Mouse (Mus musculus): ENCODE data around the gene Tmem151b.

The Tmem151b gene

DNA sequence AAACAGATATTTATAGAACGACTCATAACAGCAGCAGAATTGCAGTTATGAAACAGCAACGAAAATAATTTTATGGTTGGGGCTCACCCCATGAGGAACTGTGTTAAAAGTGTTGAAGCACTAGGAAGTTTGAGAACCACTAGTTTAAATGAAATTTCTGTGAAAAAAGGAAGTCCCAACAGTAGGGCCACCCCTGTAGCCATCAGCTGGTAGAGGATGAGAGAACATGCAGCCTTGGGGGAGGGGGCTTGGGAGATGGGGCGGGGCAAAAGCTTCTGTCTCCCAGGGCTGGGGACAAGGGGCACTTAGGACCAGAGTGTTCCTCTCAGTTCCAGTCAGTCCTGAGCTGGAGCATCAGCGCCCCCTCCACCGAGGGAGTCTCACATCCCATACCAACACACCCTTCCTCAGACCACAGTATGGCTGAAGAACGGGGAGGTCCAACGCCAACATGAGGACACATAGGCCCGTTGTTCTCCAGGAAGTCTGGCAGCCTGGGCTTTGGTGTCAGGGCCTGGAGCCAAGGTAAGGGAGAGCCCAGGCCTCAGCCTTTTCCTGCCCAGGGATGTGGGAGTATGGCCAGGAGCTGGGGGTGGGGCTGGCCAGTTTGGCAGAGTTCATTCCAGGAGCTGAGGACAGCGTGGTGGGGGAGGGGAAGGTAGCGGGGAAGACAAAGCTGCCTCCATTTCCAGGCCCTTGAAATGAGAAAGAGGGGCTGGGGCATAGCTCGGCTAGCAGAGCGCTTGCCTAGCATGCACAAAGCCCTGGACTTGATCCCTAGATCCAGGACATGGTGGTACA is 34.8 kb upstream of the Tmem151b start:
- ATAC-seq (ENCODE audit: low TSS enrichment): peak; percentile 14; the same call in 1 of the 2 replicates

DNA sequence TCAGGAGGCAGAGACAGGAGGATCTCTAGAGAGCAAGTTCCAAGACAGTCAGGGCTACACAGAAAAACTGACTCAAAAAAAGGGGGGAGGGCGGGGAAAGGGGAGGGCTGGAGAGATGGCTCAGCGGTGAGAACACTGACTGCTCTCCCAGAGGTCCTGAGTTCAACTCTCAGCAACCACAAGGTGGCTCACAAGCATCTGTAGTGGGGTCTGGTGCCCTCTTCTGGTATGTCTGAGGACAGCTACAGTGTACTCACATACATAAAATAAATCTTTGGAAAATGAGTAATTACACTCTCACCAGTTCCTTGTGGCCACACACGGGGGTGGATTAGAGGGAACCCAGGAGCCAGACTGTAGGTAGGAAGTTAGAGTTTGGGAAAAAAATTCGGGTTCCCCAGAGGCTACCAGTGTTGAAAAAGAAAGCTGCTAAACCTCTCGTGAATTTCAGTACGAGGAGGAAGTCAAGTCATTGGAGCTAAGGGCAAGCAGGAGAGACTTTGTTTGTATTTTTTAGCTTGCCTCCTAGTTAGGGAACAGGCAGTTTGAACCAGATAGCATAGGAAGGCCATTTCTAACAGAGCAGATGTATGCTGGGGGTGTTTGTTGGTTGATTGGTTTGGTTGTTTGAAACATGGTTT is 33.4 kb upstream of the Tmem151b start:
- no peak for ATAC-seq (ENCODE audit: low TSS enrichment)

DNA sequence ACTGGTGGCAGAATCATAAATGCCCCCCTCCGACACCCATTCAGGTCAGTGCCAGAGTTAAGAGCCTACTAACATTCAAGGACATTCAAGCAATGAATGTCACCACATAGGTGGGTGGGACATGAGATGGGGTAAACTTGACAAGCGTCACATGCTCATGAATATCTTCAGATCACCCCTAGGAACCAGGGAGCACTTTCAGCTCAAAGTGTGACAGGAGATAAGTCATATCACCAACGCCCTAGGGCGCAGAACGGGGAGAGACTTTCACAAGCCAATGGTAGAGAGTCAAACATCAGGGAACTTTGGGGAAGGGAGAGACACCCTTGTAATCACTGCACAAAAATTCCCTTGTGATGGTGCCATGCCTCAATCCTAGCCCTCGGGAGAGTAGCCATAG is 32.7 kb upstream of the Tmem151b start:
- ATAC-seq (ENCODE audit: low TSS enrichment): no peak

DNA sequence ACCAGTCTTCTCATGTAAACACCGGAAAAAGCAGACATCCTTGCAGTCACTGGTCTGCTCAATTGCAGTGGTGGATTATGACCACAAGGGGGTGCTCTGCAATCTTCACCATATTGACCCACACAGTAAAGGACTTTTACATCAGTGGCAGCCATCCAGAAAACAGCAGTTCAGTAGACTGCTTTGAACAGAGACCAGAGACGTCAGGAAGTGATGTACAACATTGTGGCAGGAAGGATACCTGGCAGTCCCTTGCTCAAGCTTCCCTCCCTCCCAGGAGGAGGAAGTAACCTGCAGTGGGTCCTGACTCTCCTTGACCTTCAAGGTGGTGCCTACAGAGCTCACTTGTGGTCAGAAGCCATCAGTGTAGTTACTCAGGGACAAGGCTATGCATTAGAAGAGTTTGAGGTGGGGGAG is 32.1 kb upstream of the Tmem151b start:
- ATAC-seq (ENCODE audit: low TSS enrichment): no peak

DNA sequence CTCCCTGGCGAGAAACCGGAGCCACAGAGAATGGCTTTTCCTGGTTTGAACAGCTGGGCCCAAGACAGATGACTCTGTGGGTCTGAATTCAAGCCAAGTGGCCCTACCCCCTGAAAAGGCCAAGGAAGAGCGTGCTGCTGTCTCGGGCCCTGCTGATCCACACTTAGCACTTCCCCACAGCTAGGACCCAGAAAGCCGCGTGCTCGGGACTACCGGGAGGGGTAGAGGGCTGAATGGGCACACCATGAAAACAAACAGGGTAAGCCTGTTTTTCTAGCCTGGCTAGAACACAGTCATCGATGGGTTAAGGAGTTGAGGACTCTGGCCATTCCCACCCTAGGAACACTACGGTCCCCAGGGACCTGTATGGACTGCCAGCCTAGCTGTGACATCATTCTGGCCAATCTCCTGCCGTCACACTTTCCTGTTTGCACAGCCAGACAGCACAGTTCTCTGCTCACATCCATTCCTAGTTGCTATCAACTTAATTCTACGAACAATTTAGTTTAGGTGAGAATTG is 31.5 kb upstream of the Tmem151b start:
- ATAC-seq (ENCODE audit: low TSS enrichment): no peak

DNA sequence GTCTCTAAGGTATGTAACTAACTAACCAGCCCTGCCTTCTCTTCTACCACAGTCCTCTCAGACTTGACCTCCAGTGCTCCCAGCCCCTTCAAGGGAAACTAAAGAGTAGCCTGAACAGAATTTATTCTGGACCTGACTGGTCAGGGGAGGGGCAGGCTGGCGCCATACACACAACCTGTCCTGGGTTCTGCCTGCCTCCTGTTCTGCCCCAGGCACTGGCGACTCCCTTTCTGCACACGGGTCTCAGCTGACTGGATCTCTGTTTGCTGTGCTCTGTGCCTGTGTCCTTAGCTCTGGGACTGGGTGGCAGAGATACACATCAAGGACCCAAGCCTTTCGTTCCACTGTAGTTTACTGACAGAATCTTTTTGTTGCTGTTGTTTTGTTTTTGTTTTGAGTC is 30.1 kb upstream of the Tmem151b start:
- no peak for ATAC-seq (ENCODE audit: low TSS enrichment)

DNA sequence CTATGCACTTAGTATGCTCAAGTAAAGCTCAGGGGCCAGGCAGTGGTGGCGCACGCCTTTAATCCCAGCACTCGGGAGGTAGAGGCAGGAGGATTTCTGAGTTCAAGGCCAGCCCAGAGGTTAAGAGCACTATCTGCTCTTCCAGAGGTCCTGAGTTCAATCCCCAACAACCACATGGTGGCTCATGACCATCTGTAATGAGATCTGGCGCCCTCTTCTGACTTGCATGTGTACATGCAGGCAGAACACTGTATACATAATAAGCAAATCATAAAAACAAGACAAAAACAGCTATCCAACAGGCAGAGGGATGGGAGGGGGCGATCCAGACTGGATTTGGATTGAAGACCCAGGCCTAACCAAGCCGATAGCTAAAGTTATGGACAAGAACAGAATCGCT is 29.4 kb upstream of the Tmem151b start:
- no peak for ATAC-seq (ENCODE audit: low TSS enrichment)

DNA sequence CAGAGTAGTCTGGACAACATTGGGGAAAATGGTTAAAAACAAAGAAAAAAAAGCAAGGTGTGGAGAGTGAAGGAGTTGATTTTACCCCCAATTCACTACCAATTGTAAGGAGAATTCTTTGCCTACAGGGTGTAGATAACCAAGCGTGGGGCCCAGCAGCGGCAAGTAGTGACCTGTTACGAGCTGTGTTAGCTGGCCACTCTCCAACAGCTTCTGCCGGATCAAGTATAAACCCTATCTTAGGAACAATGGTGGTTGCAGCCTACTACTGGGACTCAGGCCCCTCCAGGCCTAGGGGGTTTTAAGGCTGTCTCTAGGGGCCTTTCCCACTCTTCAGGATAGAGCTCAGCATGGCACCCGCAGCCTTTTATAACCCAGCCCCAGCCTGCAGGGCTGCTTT is 28.8 kb upstream of the Tmem151b start:
- ATAC-seq (ENCODE audit: low TSS enrichment): no peak

DNA sequence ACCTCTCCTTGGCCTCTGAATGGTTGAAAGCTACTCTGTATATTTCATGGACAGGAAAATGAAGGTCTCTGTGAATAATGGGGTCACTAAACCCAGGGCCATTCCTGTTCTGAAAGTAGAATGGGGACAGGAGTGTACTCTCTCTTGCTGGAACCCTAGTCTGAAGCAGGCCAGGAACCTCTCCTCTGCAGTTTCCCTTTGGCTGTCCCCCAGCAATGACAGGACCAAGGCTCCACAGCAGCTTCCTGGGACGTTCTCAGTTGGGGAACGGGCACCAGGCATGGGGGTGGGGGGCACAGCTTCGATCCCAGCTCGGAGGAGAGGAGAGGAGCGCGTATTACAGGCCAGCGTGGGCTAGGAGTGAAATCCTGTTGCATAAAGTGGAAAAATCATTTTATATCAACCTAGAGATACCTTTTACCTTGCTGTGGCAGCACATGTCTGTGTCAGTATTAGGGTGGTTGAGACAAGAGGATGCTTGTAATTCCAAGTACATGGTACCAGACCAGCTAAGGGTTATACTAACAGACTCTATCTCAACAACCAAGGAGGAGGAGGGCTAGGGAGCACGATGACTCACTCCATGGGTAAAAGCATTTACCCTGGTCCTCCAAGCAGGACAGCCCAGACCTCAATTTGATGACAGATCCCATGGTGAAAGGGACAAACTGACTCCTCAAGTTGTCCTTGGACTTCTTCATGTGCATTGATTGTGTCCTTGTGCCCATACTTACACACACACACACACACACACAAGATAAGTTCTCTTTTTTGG is 25.8 kb upstream of the Tmem151b start:
- no peak for ATAC-seq (ENCODE audit: low TSS enrichment)

DNA sequence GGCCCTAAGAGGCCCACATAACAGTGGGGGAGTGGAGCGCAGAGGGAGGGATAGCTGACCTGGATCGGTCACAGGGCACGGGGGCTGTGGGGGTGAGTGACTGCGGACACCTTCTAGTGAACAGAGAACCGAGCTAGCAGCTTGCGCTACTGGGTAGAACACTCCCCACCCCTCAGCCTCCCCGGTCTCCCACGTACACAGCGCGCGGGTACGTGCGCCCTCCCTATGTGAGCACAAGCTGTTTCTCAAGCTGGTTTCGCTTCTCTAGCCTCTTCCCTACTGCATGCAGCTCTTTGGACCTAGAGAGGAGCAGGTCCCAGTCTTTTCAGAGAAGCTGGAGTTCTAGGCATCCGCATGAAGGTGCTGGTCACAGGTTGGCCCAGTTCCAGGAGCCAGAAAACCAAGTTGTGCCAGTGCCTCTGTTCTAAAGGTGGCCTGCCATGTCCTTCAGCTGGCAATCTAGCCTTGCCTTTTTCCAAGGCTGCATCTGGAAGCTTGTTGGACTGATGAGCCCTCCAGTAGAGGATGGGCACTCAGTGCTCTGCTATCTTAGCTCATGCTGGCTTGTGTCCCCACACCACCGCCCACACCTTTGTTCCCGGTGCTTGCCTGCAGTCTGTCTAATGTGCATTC is 24.8 kb upstream of the Tmem151b start:
- peak; percentile 66 for ATAC-seq (ENCODE audit: low TSS enrichment)

DNA sequence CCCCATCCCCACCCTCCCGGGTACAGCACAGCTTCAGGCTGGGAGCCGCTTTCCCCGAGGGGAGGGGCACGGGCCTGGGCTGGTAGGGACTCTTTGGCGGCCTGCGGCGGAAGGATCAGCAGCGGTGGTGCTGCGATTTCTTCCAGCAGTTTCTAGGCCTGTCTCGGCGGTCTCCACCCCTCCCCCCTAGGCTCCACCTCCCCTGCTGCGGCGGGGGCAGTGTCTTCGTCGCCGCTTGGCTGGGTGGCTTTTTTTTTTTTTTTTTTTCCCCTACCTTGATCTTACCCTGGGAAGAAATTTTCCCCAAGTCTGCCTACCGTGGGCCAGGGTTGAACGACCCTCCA is 24.3 kb upstream of the Tmem151b start:
- ATAC-seq (ENCODE audit: low TSS enrichment): peak; percentile 41

DNA sequence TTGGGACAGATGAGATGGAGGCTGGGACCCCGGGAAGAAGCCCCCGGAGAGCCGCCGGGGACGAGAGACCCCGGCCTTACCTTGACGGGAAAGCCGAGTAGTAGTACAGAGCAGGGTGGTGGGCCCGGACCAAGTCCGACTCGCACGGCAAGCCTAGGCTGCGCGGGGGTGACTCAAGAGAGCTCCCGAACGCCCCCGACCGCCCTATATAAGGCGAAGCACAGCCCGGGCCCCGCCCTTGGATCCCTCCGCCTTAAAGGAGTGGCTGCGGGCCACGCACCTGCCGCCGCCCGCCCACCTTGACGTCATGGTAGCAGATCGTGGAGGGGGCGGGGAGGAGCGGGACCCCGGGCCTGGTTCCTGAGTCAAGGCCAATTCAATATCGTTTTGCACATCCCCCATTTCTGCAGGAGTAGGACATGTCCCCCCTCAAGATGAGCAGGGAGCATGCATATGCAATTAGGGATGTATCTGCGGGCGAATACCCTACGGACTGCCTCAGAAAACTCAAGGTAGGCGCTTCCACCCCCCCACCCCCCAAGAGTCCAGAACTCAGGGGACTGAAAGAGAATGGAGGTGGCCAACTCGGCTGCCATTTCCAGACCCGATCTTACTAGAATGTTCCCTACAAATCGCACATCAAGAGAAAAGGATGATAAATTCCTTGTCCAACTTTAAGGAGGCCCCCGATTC is 23.8 kb upstream of the Tmem151b start, which contains the start of gene Hsp90ab1:
Gene Hsp90ab1, minus strand, starts transcription at position 185 of the 693 bp plus-strand sequence.
- peak; percentile 50 for ATAC-seq (ENCODE audit: low TSS enrichment)

DNA sequence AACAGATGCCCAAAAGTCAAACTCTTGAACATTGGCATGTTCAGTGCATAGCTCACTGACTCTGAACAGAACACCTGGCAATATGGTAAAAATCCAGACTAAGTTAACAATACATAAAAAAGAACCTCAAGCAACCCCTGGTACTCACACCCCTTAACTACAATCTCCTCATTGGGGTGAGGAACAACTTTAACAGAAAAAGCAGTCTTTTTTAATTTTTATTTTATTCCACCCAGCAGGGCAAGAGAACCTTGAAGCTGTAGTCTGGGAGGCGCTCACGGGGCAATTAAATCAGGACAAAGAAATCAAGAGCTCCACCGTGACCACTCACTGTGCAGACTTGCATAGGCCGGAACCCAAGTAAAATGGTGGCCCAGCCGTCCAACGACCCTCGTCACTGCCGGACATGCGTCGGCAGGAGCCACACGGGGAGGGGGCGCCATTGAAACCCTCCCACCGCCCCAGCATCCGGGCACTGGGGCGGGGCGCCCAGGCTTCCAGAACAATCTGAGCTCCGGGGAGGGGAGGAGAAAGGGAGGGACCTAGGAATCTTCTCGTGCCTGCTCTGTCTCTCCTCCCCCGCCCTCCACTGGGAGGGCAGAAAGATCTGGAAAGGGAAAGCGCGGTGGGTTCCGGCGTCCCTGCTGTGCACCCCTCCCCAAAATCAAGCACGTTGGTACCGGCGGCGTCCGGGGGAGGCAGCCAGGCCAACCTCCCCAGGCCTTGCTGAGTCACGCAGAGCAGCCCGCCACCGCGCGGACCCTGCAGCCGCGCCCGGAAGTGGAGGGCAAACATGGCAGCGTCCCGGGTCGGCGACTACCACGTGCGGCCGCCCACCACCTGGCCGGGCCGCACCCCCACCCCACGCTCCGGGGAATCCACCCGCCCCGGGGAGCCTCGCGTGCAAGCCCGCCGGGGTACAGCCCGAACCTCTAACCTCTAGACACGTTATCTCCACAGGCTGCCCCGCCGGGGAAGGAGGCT is 22.9 kb upstream of the Tmem151b start:
- peak; percentile 32 for ATAC-seq (ENCODE audit: low TSS enrichment)

DNA sequence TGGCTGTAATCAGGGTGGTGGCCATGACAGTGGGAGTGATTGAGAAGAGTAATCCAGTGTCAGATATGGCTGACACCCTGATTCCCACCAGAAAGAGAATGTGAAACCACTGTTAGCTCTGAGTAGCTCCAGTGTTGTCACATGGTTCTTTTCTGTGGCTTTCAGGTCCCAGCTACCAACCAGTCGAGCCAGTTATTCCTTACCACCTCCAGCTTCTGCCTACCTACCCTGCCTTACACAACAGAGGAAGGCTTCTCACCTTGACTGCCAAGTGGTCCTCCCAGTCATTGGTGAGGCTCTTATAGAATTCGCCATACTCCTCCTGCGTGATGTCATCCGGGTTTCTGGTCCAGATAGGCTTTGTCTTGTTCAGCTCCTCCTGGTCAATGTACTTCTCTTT is 20.5 kb upstream of the Tmem151b start:
- ATAC-seq (ENCODE audit: low TSS enrichment): no peak

DNA sequence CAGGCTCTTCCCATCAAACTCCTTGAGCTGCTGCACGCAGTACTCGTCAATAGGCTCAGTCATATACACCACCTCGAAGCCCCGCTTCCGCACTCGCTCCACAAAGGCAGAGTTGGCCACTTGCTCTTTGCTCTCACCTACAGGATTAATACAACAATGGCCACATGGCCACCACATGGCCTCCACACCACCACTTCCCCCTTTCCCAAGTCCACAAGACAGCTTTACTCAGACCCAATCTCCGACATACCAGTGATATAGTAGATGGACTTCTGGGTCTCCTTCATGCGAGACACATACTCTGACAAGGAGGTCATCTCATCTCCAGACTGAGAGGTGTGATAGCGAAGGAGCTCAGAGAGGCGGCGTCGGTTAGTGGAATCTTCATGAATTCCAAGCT is 19.5 kb upstream of the Tmem151b start:
- ATAC-seq (ENCODE audit: low TSS enrichment): no peak

DNA sequence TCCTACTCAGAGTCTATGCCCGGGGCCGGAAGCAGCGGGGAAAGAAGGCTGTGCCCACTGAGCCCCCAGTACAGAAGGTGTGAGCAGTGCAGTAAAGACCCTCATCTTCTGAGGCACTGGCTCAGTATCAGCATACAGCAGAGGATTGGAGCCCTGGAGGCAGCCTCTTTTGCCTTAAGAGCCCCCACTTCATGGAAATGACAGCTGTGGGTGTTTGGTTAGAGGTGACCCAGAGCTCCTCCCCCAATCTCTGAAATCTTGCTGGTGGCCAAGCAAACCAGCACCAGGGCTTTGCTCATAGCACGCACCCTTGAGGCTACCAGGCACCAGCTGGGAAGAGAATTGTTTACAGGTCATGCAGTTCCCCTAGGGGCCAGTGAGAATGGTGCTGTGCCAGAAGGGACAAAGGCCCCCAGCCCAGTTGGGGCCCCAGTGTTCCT is 17.7 kb upstream of the Tmem151b start:
- no peak for ATAC-seq (ENCODE audit: low TSS enrichment)

DNA sequence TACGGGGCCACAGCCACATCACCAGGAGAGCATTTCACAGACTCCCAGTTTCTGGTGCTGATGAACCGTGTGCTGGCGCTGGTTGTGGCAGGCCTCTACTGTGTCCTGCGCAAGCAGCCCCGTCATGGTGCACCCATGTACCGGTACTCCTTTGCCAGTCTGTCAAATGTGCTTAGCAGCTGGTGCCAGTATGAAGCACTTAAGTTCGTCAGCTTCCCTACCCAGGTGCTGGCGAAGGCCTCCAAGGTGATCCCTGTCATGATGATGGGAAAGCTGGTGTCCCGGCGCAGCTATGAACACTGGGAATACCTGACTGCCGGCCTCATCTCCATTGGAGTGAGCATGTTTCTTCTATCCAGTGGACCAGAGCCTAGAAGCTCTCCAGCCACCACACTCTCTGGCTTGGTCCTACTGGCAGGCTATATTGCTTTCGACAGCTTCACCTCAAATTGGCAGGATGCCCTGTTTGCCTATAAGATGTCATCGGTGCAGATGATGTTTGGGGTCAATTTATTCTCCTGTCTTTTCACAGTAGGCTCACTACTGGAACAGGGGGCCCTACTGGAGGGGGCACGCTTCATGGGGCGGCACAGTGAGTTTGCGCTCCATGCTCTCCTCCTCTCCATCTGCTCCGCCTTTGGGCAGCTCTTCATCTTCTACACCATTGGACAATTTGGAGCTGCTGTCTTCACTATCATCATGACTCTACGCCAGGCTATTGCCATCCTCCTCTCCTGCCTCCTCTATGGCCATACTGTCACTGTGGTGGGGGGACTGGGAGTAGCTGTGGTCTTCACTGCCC is 17.1 kb upstream of the Tmem151b start:
- peak; percentile 5; the same call in 1 of the 2 replicates for ATAC-seq (ENCODE audit: low TSS enrichment)

DNA sequence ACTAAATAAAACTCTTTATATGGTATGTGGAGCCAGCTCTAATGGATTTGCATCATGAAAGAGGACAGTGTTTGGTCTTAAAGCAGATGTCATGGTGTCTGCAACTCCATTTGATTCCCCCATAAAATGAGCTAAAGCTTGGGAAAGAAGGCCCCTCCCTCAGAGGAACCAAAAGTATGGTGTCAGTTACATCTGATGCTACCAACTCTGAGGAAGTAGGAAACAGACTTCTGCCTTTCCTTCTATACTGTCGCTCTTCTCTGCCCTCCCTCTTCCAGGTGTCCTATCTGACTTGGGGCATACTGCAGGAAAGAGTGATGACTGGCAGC is 16.5 kb upstream of the Tmem151b start:
- ATAC-seq (ENCODE audit: low TSS enrichment): no peak

DNA sequence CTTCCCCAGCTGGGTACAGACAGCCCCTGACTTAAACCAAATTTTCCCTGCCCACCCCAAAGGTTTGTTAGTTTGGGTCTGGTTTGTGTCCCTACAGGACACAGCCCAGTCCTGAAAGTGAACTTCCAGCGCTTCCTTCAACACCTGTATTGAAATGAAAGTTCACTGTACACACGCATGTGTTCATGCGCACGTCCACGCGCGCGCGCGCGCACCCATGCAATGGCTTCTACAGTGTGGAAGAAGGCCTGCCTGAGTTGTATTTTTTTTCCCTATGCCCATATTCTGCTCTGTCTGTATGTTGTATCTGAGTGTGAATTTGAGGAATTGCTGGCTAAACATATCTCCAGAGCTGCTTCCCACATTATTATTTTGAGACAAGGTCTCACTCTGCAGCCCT is 15.6 kb upstream of the Tmem151b start:
- ATAC-seq (ENCODE audit: low TSS enrichment): no peak
